Mouse (Mus musculus): ENCODE results near the gene Trim26. TPM values are rescaled to one million over a fixed set of nuclear protein-coding genes. Genes with fewer than 3 reads are reported as not detected.

Gene Trim26
- polyA plus RNA-seq, 1 experiment from 2014 or later: 30.4 TPM

DNA sequence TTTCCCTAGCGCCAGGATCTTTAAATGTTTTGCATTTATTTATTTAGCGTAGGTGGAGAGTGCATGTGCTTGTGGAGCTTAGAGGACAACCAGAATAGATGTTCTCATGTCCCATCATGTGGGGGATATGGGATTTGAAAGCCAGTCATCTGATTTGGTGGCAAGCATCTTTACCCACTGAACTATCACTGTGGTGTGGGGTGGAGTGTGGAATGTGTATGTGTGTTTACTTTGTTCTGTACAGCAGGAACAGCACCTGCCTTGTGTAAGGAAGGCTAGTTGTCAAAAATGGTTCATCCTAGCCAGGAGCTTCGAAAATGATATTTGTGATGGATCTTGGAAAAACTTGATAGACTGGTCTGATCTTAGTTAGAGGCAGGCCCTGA lies 514 bp upstream of the Trim26 start:
- 13% methylated on average over 3 of the region's 3 CpGs for WGBS
- H3K27ac ChIP-seq: peak overlapping the region; percentile 96
- H3K27me3 ChIP-seq (ENCODE audit: insufficient read depth, poor library complexity, severe bottlenecking): no peaks in the 10 kb centered on the region
- peak overlapping the region; percentile 79 for H3K4me3 ChIP-seq
- no peaks in the 10 kb centered on the region for H3K36me3 ChIP-seq
- no peak for DNase-seq (ENCODE audit: low spot score)
- H3K4me1 ChIP-seq: peaks cover 8% of the 10 kb centered on the region; the same call in 1 of the 2 replicates
- H3K9me3 ChIP-seq: no peaks in the 10 kb centered on the region

DNA sequence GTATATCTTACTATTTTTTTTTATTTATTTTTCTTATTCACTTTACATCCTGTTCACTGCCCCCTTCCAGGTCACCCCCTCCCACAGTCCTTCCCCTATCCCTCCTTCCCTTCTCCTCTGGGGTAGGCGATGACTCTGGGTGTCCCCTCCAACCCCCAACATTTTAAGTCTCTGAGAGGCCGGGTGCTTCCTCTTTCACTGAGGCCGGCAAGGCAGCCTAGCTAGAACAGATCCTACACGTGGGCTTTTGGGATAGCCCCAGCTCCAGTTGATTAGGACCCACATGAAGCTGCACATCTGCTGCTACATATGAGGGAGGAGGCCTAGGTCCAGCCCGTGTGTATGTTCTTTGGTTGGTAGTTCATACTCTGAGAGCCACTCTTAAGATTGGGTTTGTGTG lies 2.1 kb downstream of the Trim26 start:
- Histone ChIP-seq H3K4me3 (no peak overlapping the region), H3K9me3 (no peaks in the 10 kb centered on the region), H3K36me3 (0 out of 2 replicates have a peak, but pooled peaks cover 2% of the 10 kb centered on the region), H3K27me3 (ENCODE audit: insufficient read depth, poor library complexity, severe bottlenecking) (no peaks in the 10 kb centered on the region), H3K4me1 (peaks cover 19% of the 10 kb centered on the region), H3K27ac (no peak overlapping the region)
- DNase-seq (ENCODE audit: low spot score): no peak
- 77% methylated on average over 5 of the region's 5 CpGs for whole genome bisulfite sequencing

GRCm38 (mm10) chr17:36839931-36840330 lies 3.0 kb downstream of the Trim26 start:
- no peaks in the 10 kb centered on the region for H3K9me3 ChIP-seq
- H3K27me3 ChIP-seq (ENCODE audit: insufficient read depth, poor library complexity, severe bottlenecking): no peaks in the 10 kb centered on the region
- WGBS: 71% methylated on average over 3 of the region's 3 CpGs
- H3K27ac ChIP-seq: no peak overlapping the region
- 0 out of 2 replicates have a peak, but pooled peaks cover 2% of the 10 kb centered on the region for H3K36me3 ChIP-seq
- H3K4me3 ChIP-seq: no peak overlapping the region
- no peak for DNase-seq (ENCODE audit: low spot score)
- H3K4me1 ChIP-seq: peaks cover 23% of the 10 kb centered on the region

DNA sequence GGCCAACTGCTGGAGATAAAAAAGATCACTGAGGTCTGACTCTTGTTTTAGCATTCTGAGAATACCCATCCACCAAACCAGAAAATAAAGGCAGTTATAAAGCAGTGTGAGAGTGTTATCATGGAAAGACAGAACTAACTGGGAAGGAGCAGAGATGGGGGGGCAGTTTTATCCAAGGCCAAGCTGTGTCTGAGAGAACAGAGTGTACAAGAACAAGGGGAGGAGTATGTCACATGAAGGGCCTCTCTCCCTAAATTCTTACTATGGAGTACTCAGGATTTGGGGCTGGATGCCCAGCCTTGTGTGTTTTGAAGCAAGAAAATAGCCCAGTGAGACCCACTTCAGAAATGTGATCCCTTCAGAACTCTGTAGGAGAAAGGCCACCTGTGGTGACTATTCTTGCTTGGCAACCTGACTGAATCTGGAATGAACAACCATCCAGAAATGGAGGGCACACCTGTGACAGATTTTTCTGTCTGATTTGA lies 4.1 kb downstream of the Trim26 start:
- Histone ChIP-seq H3K27ac (no peak overlapping the region), H3K27me3 (ENCODE audit: insufficient read depth, poor library complexity, severe bottlenecking) (no peaks in the 10 kb centered on the region), H3K4me3 (no peak overlapping the region), H3K9me3 (no peaks in the 10 kb centered on the region), H3K36me3 (0 out of 2 replicates have a peak, but pooled peaks cover 2% of the 10 kb centered on the region), H3K4me1 (peaks cover 25% of the 10 kb centered on the region)
- no peak for DNase-seq (ENCODE audit: low spot score)

DNA sequence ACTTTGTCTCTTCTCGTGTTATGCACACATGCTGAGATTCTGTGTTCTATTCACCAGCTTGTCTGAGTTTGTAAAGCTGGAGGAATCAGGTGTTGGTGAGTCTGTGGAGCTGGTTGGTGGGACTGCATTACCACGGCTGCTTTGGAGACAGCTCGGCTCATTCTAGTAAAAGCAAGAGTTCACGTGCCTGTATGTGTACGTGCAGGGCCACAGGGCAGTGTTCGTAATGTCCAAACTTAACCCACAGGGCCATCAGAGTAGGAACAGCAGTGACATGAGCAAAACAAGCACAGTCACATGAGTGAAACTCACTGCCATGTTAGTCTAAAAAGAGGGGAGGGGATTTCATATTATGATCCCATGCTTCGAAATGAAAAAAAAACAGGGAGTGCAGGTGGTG lies 6.8 kb downstream of the Trim26 start:
- 72% methylated on average over 7 of the region's 7 CpGs for WGBS
- Histone ChIP-seq H3K4me1 (peaks cover 17% of the 10 kb centered on the region), H3K27me3 (ENCODE audit: insufficient read depth, poor library complexity, severe bottlenecking) (no peaks in the 10 kb centered on the region), H3K36me3 (0 out of 2 replicates have a peak, but pooled peaks cover 2% of the 10 kb centered on the region), H3K4me3 (no peak overlapping the region), H3K27ac (no peak overlapping the region), H3K9me3 (no peaks in the 10 kb centered on the region)
- DNase-seq (ENCODE audit: low spot score): no peak

DNA sequence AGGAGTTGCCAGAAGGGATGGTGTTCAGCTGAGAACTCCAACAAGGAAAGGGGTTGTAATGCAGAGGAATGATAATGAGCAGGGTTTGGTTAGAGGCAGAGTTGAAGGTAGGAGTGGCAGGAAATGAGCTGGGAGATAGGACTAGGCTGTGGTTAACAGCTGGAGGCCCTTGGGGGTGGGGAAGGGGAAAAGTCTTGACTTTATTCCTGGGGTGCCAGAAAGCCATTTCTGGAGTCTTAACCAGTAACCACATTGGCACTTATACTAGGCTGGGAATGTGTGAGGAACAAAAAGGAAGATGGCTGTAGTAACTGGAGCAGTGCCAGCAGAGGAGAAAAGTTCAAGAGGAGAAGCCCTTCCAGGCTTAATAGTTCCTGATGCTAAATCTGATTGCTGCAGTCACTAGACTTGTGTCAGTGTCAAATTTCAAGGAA lies 7.4 kb downstream of the Trim26 start:
- H3K9me3 ChIP-seq: no peaks in the 10 kb centered on the region
- no peak for DNase-seq (ENCODE audit: low spot score)
- no peak overlapping the region for H3K4me3 ChIP-seq
- peaks cover 17% of the 10 kb centered on the region for H3K4me1 ChIP-seq
- H3K36me3 ChIP-seq: 0 out of 2 replicates have a peak, but pooled peaks cover 2% of the 10 kb centered on the region
- peak overlapping the region; percentile 22; the same call in 1 of the 2 replicates for H3K27ac ChIP-seq
- H3K27me3 ChIP-seq (ENCODE audit: insufficient read depth, poor library complexity, severe bottlenecking): no peaks in the 10 kb centered on the region

DNA sequence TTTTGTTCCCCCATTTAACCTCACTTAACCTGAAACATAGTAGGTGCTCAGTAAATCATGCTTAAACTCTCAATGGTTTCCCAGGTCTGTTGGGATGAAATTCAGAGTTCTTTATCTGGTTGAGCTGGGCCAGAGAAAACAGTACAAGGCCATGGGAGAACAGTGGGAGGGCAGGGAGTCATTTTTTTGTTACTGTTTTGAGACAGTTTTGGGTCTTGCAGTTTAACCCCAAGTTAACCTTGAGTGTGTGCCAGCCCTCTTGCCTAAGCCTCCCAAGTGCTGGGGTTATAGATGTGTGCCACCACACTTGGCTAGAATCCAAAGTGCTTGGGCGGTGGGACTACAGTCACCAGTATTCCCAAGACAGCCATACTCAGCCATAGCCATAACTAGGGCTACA lies 7.8 kb downstream of the Trim26 start:
- H3K36me3 ChIP-seq: 0 out of 2 replicates have a peak, but pooled peaks cover 2% of the 10 kb centered on the region
- H3K27me3 ChIP-seq (ENCODE audit: insufficient read depth, poor library complexity, severe bottlenecking): no peaks in the 10 kb centered on the region
- DNase-seq (ENCODE audit: low spot score): no peak
- peaks cover 17% of the 10 kb centered on the region for H3K4me1 ChIP-seq
- H3K27ac ChIP-seq: no peak overlapping the region
- H3K4me3 ChIP-seq: no peak overlapping the region
- WGBS: 82% methylated on average over 1 of the region's 1 CpGs
- H3K9me3 ChIP-seq: no peaks in the 10 kb centered on the region

- Histone ChIP-seq H3K27me3 (ENCODE audit: insufficient read depth, poor library complexity, severe bottlenecking) (no peaks in the 10 kb centered on the region), H3K4me1 (peaks cover 20% of the 10 kb centered on the region), H3K36me3 (peaks cover 35% of the 10 kb centered on the region), H3K27ac (no peak overlapping the region), H3K4me3 (no peak overlapping the region), H3K9me3 (no peaks in the 10 kb centered on the region)
- DNase-seq (ENCODE audit: low spot score): no peak
- 81% methylated on average over 5 of the region's 5 CpGs for WGBS
Observed at GRCm38 (mm10) chr17:36848911-36849310, 12.0 kb downstream of the Trim26 start.

DNA sequence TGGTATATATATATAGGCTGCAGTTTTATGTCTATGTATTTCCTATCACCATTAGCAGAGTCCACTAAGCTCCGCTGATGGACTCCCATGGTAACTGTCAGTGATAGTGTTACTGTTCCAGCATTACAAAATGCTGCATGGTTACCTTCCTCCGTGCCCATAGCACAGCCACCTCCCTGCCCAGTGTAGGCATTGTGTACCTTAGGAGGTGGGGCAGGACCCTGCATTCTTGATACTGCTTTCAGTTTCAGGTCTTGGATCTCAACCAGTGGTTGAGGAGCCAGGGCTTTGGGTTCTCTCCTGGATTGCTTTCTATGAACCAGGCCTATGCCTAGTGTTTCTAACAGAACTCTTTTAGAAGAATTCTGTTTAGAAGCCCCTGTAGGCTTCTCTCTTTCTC lies 13.1 kb downstream of the Trim26 start:
- Histone ChIP-seq H3K9me3 (no peaks in the 10 kb centered on the region), H3K4me3 (no peak overlapping the region), H3K4me1 (0 out of 2 replicates have a peak, but pooled peaks cover 14% of the 10 kb centered on the region), H3K27ac (no peak overlapping the region), H3K27me3 (ENCODE audit: insufficient read depth, poor library complexity, severe bottlenecking) (no peaks in the 10 kb centered on the region), H3K36me3 (peaks cover 45% of the 10 kb centered on the region)
- no peak for DNase-seq (ENCODE audit: low spot score)
- WGBS: 92% methylated on average over 2 of the region's 2 CpGs

GRCm38 (mm10) chr17:36851200-36851599 lies 14.3 kb downstream of the Trim26 start:
- Histone ChIP-seq H3K27ac (no peak overlapping the region), H3K4me3 (no peak overlapping the region), H3K36me3 (peaks cover 56% of the 10 kb centered on the region), H3K27me3 (ENCODE audit: insufficient read depth, poor library complexity, severe bottlenecking) (no peaks in the 10 kb centered on the region), H3K4me1 (0 out of 2 replicates have a peak, but pooled peaks cover 12% of the 10 kb centered on the region), H3K9me3 (no peaks in the 10 kb centered on the region)
- DNase-seq (ENCODE audit: low spot score): no peak
- WGBS: 69% methylated on average over 5 of the region's 5 CpGs

DNA sequence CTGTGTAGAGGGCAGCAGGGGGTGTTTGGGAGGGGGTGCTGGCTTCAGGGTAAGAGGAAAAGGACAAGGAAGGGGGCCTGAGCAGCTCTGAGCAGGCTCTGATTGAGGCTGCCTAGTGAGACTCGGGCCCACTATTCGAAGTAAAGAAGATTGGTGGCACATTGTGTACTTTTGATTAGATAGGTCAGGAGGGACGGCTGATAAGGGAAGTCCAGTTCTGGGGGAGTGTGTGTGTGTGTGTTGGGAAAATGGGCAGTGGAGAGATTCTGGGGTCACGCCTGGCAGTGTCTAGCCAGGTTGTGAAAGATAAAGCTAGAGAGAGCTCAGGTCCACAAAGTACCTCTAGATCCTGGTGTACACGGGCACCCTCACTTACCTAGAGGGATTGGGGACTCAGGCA lies 14.7 kb downstream of the Trim26 start:
- peaks cover 60% of the 10 kb centered on the region for H3K36me3 ChIP-seq
- 0 out of 2 replicates have a peak, but pooled peaks cover 12% of the 10 kb centered on the region for H3K4me1 ChIP-seq
- H3K4me3 ChIP-seq: no peak overlapping the region
- WGBS: 48% methylated on average over 5 of the region's 5 CpGs
- DNase-seq (ENCODE audit: low spot score): no peak
- H3K9me3 ChIP-seq: no peaks in the 10 kb centered on the region
- no peak overlapping the region for H3K27ac ChIP-seq
- H3K27me3 ChIP-seq (ENCODE audit: insufficient read depth, poor library complexity, severe bottlenecking): no peaks in the 10 kb centered on the region

GRCm38 (mm10) chr17:36855484-36855883 lies 18.6 kb downstream of the Trim26 start:
- Histone ChIP-seq H3K27me3 (ENCODE audit: insufficient read depth, poor library complexity, severe bottlenecking) (no peaks in the 10 kb centered on the region), H3K4me1 (0 out of 2 replicates have a peak, but pooled peaks cover 11% of the 10 kb centered on the region), H3K36me3 (peaks cover 88% of the 10 kb centered on the region), H3K9me3 (no peaks in the 10 kb centered on the region), H3K27ac (no peak overlapping the region), H3K4me3 (no peak overlapping the region)
- DNase-seq (ENCODE audit: low spot score): no peak
- 88% methylated on average over 3 of the region's 3 CpGs for WGBS

GRCm38 (mm10) chr17:36856236-36856635 lies 19.3 kb downstream of the Trim26 start:
- Histone ChIP-seq H3K4me3 (no peak overlapping the region), H3K4me1 (0 out of 2 replicates have a peak, but pooled peaks cover 3% of the 10 kb centered on the region), H3K27me3 (ENCODE audit: insufficient read depth, poor library complexity, severe bottlenecking) (no peaks in the 10 kb centered on the region), H3K36me3 (peaks cover 81% of the 10 kb centered on the region), H3K27ac (no peak overlapping the region), H3K9me3 (no peaks in the 10 kb centered on the region)
- DNase-seq (ENCODE audit: low spot score): no peak
- 97% methylated on average over 4 of the region's 4 CpGs for WGBS

GRCm38 (mm10) chr17:36858181-36858580 lies 21.2 kb downstream of the Trim26 start:
- Histone ChIP-seq H3K9me3 (no peaks in the 10 kb centered on the region), H3K27me3 (ENCODE audit: insufficient read depth, poor library complexity, severe bottlenecking) (no peaks in the 10 kb centered on the region), H3K27ac (no peak overlapping the region), H3K4me3 (no peak overlapping the region), H3K36me3 (peaks cover 64% of the 10 kb centered on the region), H3K4me1 (no peaks in the 10 kb centered on the region)
- DNase-seq (ENCODE audit: low spot score): no peak
- WGBS: 80% methylated on average over 3 of the region's 3 CpGs
